In genomic region chr1:164043549-164043948, GRCm38 (mm10) we compare ENCODE assay signal across 15 mouse cellular contexts. TPM values are rescaled to one million over a fixed set of nuclear protein-coding genes. Genes with fewer than 3 reads are reported as not detected.
DNase-seq lines count a peak whose midpoint lies in the region; ATAC-seq lines count a peak whose summit lies in the region.
"Had no signal": no experiment of that assay in that cellular context is flagged by ENCODE, and none has a peak within 500 bp of the region (broad histone marks: within the 10 kb centered on the region; RNA-seq: fewer than 3 reads in every experiment).

No protein-coding gene starts in this region.

- WGBS in heart, embryonic 16.5 days: 34% methylated on average over 3 of the region's 3 CpGs
- 76% methylated on average over 3 of the region's 3 CpGs for WGBS in hindbrain, embryonic 13.5 days

- H3K27ac ChIP-seq in heart, embryonic 16.5 days (ENCODE audit: low read length): no peak overlapping the region
- H3K27ac ChIP-seq in hindbrain, embryonic 13.5 days: no peak overlapping the region
- H3K27ac ChIP-seq: embryonic facial prominence, embryonic 15.5 days; hindbrain, embryonic 10.5 days; layer of hippocampus, adult 2 months; liver, embryonic 14.5 days had no signal

- no peaks in the 10 kb centered on the region for H3K27me3 ChIP-seq in heart, embryonic 16.5 days (ENCODE audit: control insufficient read depth, insufficient read depth, low read length)
- H3K27me3 ChIP-seq in hindbrain, embryonic 13.5 days: no peaks in the 10 kb centered on the region
- H3K27me3 ChIP-seq: embryonic facial prominence, embryonic 15.5 days had no signal

- no peaks in the 10 kb centered on the region for H3K36me3 ChIP-seq in heart, embryonic 16.5 days (ENCODE audit: control insufficient read depth, insufficient read depth)
- no peaks in the 10 kb centered on the region for H3K36me3 ChIP-seq in hindbrain, embryonic 13.5 days
- H3K36me3 ChIP-seq: embryonic facial prominence, embryonic 15.5 days; hindbrain, embryonic 10.5 days had no signal

- H3K4me1 ChIP-seq in heart, embryonic 16.5 days (ENCODE audit: control insufficient read depth, insufficient read depth, low read length): peaks cover 6% of the 10 kb centered on the region; the same call in 1 of the 2 replicates
- H3K4me1 ChIP-seq in hindbrain, embryonic 13.5 days (replicated peaks): no peaks in the 10 kb centered on the region
- H3K4me1 ChIP-seq: embryonic facial prominence, embryonic 15.5 days had no signal

- H3K4me2 ChIP-seq in heart, embryonic 16.5 days (ENCODE audit: low read depth, low read length): no peak overlapping the region
- no peak overlapping the region for H3K4me2 ChIP-seq in hindbrain, embryonic 13.5 days
- H3K4me2 ChIP-seq: embryonic facial prominence, embryonic 15.5 days had no signal

- H3K9ac ChIP-seq in heart, embryonic 16.5 days (ENCODE audit: low read length): no peak overlapping the region
- H3K9ac ChIP-seq in hindbrain, embryonic 13.5 days: no peak overlapping the region
- H3K9ac ChIP-seq: embryonic facial prominence, embryonic 15.5 days; liver, embryonic 14.5 days had no signal

- H3K4me3 ChIP-seq in heart, embryonic 16.5 days (ENCODE audit: low read length): no peak overlapping the region
- H3K4me3 ChIP-seq in hindbrain, embryonic 13.5 days: no peak overlapping the region
- H3K4me3 ChIP-seq: embryonic facial prominence, embryonic 15.5 days; hindbrain, embryonic 10.5 days; layer of hippocampus, adult 2 months had no signal

- DNase-seq in adrenal gland, postnatal 14 days: peak; percentile 26
- no peak for DNase-seq in adrenal gland, postnatal 25 days
- peak; percentile 65 for DNase-seq in kidney, postnatal 10 days
- peak; percentile 55 for DNase-seq in lung, postnatal 10 days
- no peak for DNase-seq in urinary bladder, postnatal 14 days (ENCODE audit: low spot score)
- DNase-seq in gastrocnemius, postnatal 10 days: no peak
- DNase-seq: cerebellum, postnatal 10 days; thymus, postnatal 25 days had no signal

- ATAC-seq in heart, embryonic 16.5 days (replicated peaks; ENCODE audit: extremely low read depth, insufficient read depth, low FRiP score): peak; percentile 73; the same call in 1 of the 2 replicates
- no peak for ATAC-seq in hindbrain, embryonic 13.5 days (ENCODE audit: low FRiP score)

- H3K9me3 ChIP-seq in heart, embryonic 16.5 days (replicated peaks; ENCODE audit: control insufficient read depth, low read length): no peaks in the 10 kb centered on the region
- no peaks in the 10 kb centered on the region for H3K9me3 ChIP-seq in hindbrain, embryonic 13.5 days
- H3K9me3 ChIP-seq: embryonic facial prominence, embryonic 15.5 days; hindbrain, embryonic 10.5 days had no signal

RNA-seq across cellular contexts. Expression of gene Sele, which starts 4.5 kb away (rescaled TPM):
- 3.4 and 4.0 TPM in 2 replicates for total RNA-seq in adrenal gland, postnatal 14 days (2021)
- 2.5 and 3.0 TPM in 2 replicates for total RNA-seq in adrenal gland, postnatal 25 days (2021)
- polyA plus RNA-seq in heart, embryonic 16.5 days (2015; fragmentation: Nextera tagmentation; extraction: Ambion mirVana): 2.2 and 3.0 TPM in 2 replicates
- total RNA-seq in gastrocnemius, postnatal 10 days (2021): not detected
- polyA plus RNA-seq in hindbrain, embryonic 13.5 days (2015; fragmentation: Nextera tagmentation; extraction: Ambion mirVana): not detected in 2 replicates
- total RNA-seq: layer of hippocampus, adult 2 months; MEL had no signal
- polyA plus RNA-seq: hindbrain, embryonic 10.5 days had no signal

RNA-seq across cellular contexts. Expression of gene Sell, which starts 18.2 kb away (rescaled TPM):
- 1.9 and 29.0 TPM in 2 replicates for total RNA-seq in adrenal gland, postnatal 14 days (2021)
- total RNA-seq in adrenal gland, postnatal 25 days (2021): 0.70 and 1.7 TPM in 2 replicates
- polyA plus RNA-seq in heart, embryonic 16.5 days (2015; fragmentation: Nextera tagmentation; extraction: Ambion mirVana): 9.6 and 21.8 TPM in 2 replicates
- total RNA-seq in gastrocnemius, postnatal 10 days (2021): 1 to 10 TPM in 1 of 2 experiments, under 1 TPM in 1; 0.47 to 1.0 TPM
- polyA plus RNA-seq in hindbrain, embryonic 13.5 days (2015; fragmentation: Nextera tagmentation; extraction: Ambion mirVana): 0.09 and 0.17 TPM in 2 replicates
- total RNA-seq: MEL had no signal

RNA-seq across cellular contexts. Expression of gene Mettl18, which starts 48.9 kb away (rescaled TPM):
- 3.0 and 5.2 TPM in 2 replicates for total RNA-seq in adrenal gland, postnatal 14 days (2021)
- 5.2 and 5.5 TPM in 2 replicates for total RNA-seq in adrenal gland, postnatal 25 days (2021)
- polyA plus RNA-seq in heart, embryonic 16.5 days (2015; fragmentation: Nextera tagmentation; extraction: Ambion mirVana): 7.1 and 7.4 TPM in 2 replicates
- 1 to 10 TPM; 2.7 to 3.1 TPM for total RNA-seq in gastrocnemius, postnatal 10 days (2021)
- 7.3 and 8.5 TPM in 2 replicates for polyA plus RNA-seq in hindbrain, embryonic 13.5 days (2015; fragmentation: Nextera tagmentation; extraction: Ambion mirVana)

RNA-seq across cellular contexts. Expression of gene BC055324, which starts 49.0 kb away (rescaled TPM):
- 3.1 and 5.3 TPM in 2 replicates for total RNA-seq in adrenal gland, postnatal 14 days (2021)
- total RNA-seq in adrenal gland, postnatal 25 days (2021): 2.3 and 2.9 TPM in 2 replicates
- polyA plus RNA-seq in heart, embryonic 16.5 days (2015; fragmentation: Nextera tagmentation; extraction: Ambion mirVana): 12.2 and 13.1 TPM in 2 replicates
- total RNA-seq in gastrocnemius, postnatal 10 days (2021): 1 to 10 TPM; 2.0 to 2.4 TPM
- 7.8 and 8.4 TPM in 2 replicates for polyA plus RNA-seq in hindbrain, embryonic 13.5 days (2015; fragmentation: Nextera tagmentation; extraction: Ambion mirVana)

Comparison
In these comparisons a context has a peak if more than half of its experiments do, and no peak if none do; other contexts are left out.
1. DNase-seq: peak in adrenal gland, postnatal 14 days (single experiment), kidney, postnatal 10 days (single experiment) and lung, postnatal 10 days (single experiment); none in adrenal gland, postnatal 25 days (single experiment), urinary bladder, postnatal 14 days (single experiment) and gastrocnemius, postnatal 10 days (single experiment).